Mouse (Mus musculus): Measurements from ENCODE around the gene Trip11.

DNA sequence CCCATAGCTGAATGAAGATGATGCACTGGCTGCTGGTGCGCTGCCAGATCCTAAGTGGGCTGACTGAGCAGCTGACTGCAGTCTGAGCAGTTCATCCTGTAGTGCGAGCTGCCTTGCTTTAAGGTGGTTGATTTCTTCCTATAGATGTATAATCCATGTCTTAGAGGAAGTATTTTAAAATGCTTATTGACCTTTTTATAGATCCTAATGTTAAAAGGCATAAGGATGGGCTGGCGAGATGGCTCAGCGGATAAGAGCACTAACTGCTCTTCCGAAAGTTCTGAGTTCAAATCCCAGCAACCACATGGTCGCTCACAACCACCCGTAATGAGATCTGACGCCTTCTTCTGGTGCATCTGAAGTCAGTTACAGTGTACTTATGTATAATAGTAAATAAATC, 14.1 kb downstream of the Trip11 start:
- no peak for TF ChIP-seq CTCF (IDR thresholded peaks at IDR 0.05; ENCODE audit: low read depth)
- no peak for TF ChIP-seq EP300 (IDR thresholded peaks at IDR 0.05; ENCODE audit: low read depth)

Data from liver, embryonic 14.5 days (tissue).